Mouse (Mus musculus) hindbrain, embryonic 14.5 days (tissue): ENCODE results near the gene Zdhhc5. TPM values are rescaled to one million over a fixed set of nuclear protein-coding genes. Genes with fewer than 3 reads are reported as not detected.

Source experiments
- ATAC-seq: fragments of 200-750 bp; cut with Nextera tagmentation; 2 replicates; pipeline ENCODE4 v1.8.0; 2017; ENCODE audit warnings: moderate number of reproducible peaks, mild to moderate bottlenecking, moderate TSS enrichment, moderate library complexity; ENCODE audit not compliant: low FRiP score
- DNase-seq: peaks from one replicate; pipeline ENCODE4 v3.0.0-alpha.2; 2015; ENCODE audit warnings: low spot score
- H3K27ac ChIP-seq: fragments of 300-500 bp; sonication (generic); 2 replicates; pipeline ENCODE4 v1.5.1; 2014; ENCODE audit warnings: mild to moderate bottlenecking, moderate library complexity
- H3K27me3 ChIP-seq: fragments of 300-500 bp; sonication (generic); 2 replicates; pipeline ENCODE4 v1.6.1; 2014; ENCODE audit warnings: mild to moderate bottlenecking, low read length, mixed read lengths; ENCODE audit not compliant: control insufficient read depth, insufficient read depth
- H3K36me3 ChIP-seq: fragments of 300-500 bp; sonication (generic); replicated peaks from 2 replicates; pipeline ENCODE4 v1.6.1; 2014; ENCODE audit not compliant: control insufficient read depth, insufficient read depth
- H3K4me1 ChIP-seq: fragments of 300-500 bp; sonication (generic); replicated peaks from 2 replicates; pipeline ENCODE4 v1.6.1; 2014; ENCODE audit warnings: antibody characterized with exemption, low read length, mixed read lengths; ENCODE audit not compliant: control insufficient read depth, insufficient read depth
- H3K4me2 ChIP-seq: fragments of 300-500 bp; sonication (generic); replicated peaks from 2 replicates; pipeline ENCODE4 v1.6.1; 2014; ENCODE audit warnings: mild to moderate bottlenecking, moderate library complexity
- H3K4me3 ChIP-seq: fragments of 300-500 bp; sonication (generic); replicated peaks from 2 replicates; pipeline ENCODE4 v1.5.1; 2014; ENCODE audit warnings: mild to moderate bottlenecking, low read length
- H3K9ac ChIP-seq: fragments of 300-500 bp; sonication (generic); 2 replicates; pipeline ENCODE4 v1.6.1; 2014
- H3K9me3 ChIP-seq: fragments of 300-500 bp; sonication (generic); 2 replicates; pipeline ENCODE4 v1.6.1; 2016; ENCODE audit warnings: low read length; ENCODE audit not compliant: control insufficient read depth
- WGBS: fragments of 180-500 bp; shearing (Covaris S2); extraction: QIAGEN DNeasy Blood & Tissue Kit; methylation state at CpG from one replicate; pipeline ENCODE4 v1.1.7; 2014; 5-methylcytosine and 5-hydroxymethylcytosine counted together
- polyA plus RNA-seq: library from polyadenylated mRNA; unstranded; fragments of >200 nt; fragmentation: Nextera tagmentation; extraction: Ambion mirVana; gene quantifications from 2 replicates; pipeline ENCODE4 v1.2.1, GENCODE M21; 2014

Gene Zdhhc5
- polyA plus RNA-seq, 1 experiment from 2014 or later, result 21.9 TPM

GRCm38 (mm10) chr2:84750115-84750514, 35.1 kb upstream of the Zdhhc5 start:
- Histone ChIP-seq H3K27ac (no peak overlapping the region), H3K4me1 (no peaks in the 10 kb centered on the region), H3K4me3 (no peak overlapping the region), H3K9ac (no peak overlapping the region), H3K27me3 (no peaks in the 10 kb centered on the region), H3K9me3 (no peaks in the 10 kb centered on the region), H3K36me3 (no peaks in the 10 kb centered on the region), H3K4me2 (no peak overlapping the region)
- DNase-seq (peak; percentile 28), ATAC-seq (no peak)
- 72% methylated on average over 6 of the region's 6 CpGs for WGBS

GRCm38 (mm10) chr2:84744126-84744525, 29.1 kb upstream of the Zdhhc5 start:
- 2% methylated on average over 10 of the region's 10 CpGs for WGBS
- H3K9me3 ChIP-seq, result no peaks in the 10 kb centered on the region
- H3K27ac ChIP-seq, result peak overlapping the region; percentile 98
- peaks cover 37% of the 10 kb centered on the region for H3K4me1 ChIP-seq
- peak overlapping the region; percentile 86 for H3K4me2 ChIP-seq
- peak overlapping the region; percentile 89 for H3K4me3 ChIP-seq
- H3K9ac ChIP-seq, result peak overlapping the region; percentile 89
- H3K36me3 ChIP-seq, result 0 out of 2 replicates have a peak, but pooled peaks cover 7% of the 10 kb centered on the region
- no peaks in the 10 kb centered on the region for H3K27me3 ChIP-seq
- DNase-seq, result peak; percentile 33
- peak; percentile 15 for ATAC-seq

- WGBS, result under 1% methylated on average over 25 of the region's 25 CpGs
- Histone ChIP-seq H3K4me2 (peak within 1 kb of the TSS; percentile 86), H3K27ac (peak within 1 kb of the TSS; percentile 98), H3K9me3 (no peaks in the 10 kb centered on the region), H3K4me1 (peaks cover 40% of the 10 kb centered on the region), H3K9ac (peak within 1 kb of the TSS; percentile 89), H3K4me3 (peak within 1 kb of the TSS; percentile 89), H3K36me3 (0 out of 2 replicates have a peak, but pooled peaks cover 7% of the 10 kb centered on the region), H3K27me3 (no peaks in the 10 kb centered on the region)
- peak; percentile 91 for ATAC-seq
- DNase-seq, result peak; percentile 87
These were observed 28.6 kb upstream of the Zdhhc5 start, which contains the start of gene Gm19426 for GRCm38 (mm10) chr2:84743561-84743960. Gene Gm19426, minus strand, starts transcription at chr2:84743655.

- peak; percentile 73 for DNase-seq
- H3K9me3 ChIP-seq, result no peaks in the 10 kb centered on the region
- peak overlapping the region; percentile 89 for H3K4me3 ChIP-seq
- no peaks in the 10 kb centered on the region for H3K27me3 ChIP-seq
- H3K27ac ChIP-seq, result peak overlapping the region; percentile 98
- peak; percentile 82 for ATAC-seq
- H3K4me1 ChIP-seq, result peaks cover 46% of the 10 kb centered on the region
- H3K36me3 ChIP-seq, result 0 out of 2 replicates have a peak, but pooled peaks cover 7% of the 10 kb centered on the region
- H3K4me2 ChIP-seq, result peak overlapping the region; percentile 86
- 1% methylated on average over 24 of the region's 26 CpGs for WGBS
- peak overlapping the region; percentile 89 for H3K9ac ChIP-seq
These were observed 27.7 kb upstream of the Zdhhc5 start for GRCm38 (mm10) chr2:84742451-84743283.

- ATAC-seq (no peak; the same call in 1 of the 2 replicates), DNase-seq (no peak)
- Histone ChIP-seq H3K36me3 (0 out of 2 replicates have a peak, but pooled peaks cover 7% of the 10 kb centered on the region), H3K4me2 (peak overlapping the region; percentile 86), H3K4me1 (peaks cover 54% of the 10 kb centered on the region), H3K27me3 (no peaks in the 10 kb centered on the region), H3K9me3 (no peaks in the 10 kb centered on the region), H3K4me3 (peak overlapping the region; percentile 89), H3K9ac (peak overlapping the region; percentile 89), H3K27ac (peak overlapping the region; percentile 98)
- 2% methylated on average over 5 of the region's 5 CpGs for WGBS
These were observed 27.0 kb upstream of the Zdhhc5 start for GRCm38 (mm10) chr2:84741841-84742450.

- WGBS, result 65% methylated on average over 15 of the region's 15 CpGs
- no peaks in the 10 kb centered on the region for H3K9me3 ChIP-seq
- H3K4me1 ChIP-seq, result peaks cover 65% of the 10 kb centered on the region
- H3K36me3 ChIP-seq, result 0 out of 2 replicates have a peak, but pooled peaks cover 7% of the 10 kb centered on the region
- H3K4me3 ChIP-seq, result no peak overlapping the region
- peak overlapping the region; percentile 86 for H3K4me2 ChIP-seq
- no peaks in the 10 kb centered on the region for H3K27me3 ChIP-seq
- ATAC-seq (no peak), DNase-seq (no peak)
- H3K27ac ChIP-seq, result no peak overlapping the region
- H3K9ac ChIP-seq, result 0 out of 2 replicates have a peak overlapping the region, but pooled peaks have one; percentile 11
These were observed 25.8 kb upstream of the Zdhhc5 start for GRCm38 (mm10) chr2:84740608-84741333.

- Histone ChIP-seq H3K9ac (peak overlapping the region; percentile 7; the same call in 1 of the 2 replicates), H3K27ac (no peak overlapping the region), H3K4me3 (no peak overlapping the region), H3K4me1 (peaks cover 75% of the 10 kb centered on the region), H3K9me3 (no peaks in the 10 kb centered on the region), H3K4me2 (peak overlapping the region; percentile 68), H3K27me3 (no peaks in the 10 kb centered on the region), H3K36me3 (0 out of 2 replicates have a peak, but pooled peaks cover 7% of the 10 kb centered on the region)
- 3% methylated on average over 12 of the region's 12 CpGs for WGBS
- peak; percentile 53 for DNase-seq
- no peak for ATAC-seq
These were observed 23.4 kb upstream of the Zdhhc5 start for GRCm38 (mm10) chr2:84738271-84738911.

- Histone ChIP-seq H3K9ac (peak overlapping the region; percentile 49), H3K36me3 (0 out of 2 replicates have a peak, but pooled peaks cover 7% of the 10 kb centered on the region), H3K4me1 (peaks cover 78% of the 10 kb centered on the region), H3K9me3 (no peaks in the 10 kb centered on the region), H3K4me3 (peak overlapping the region; percentile 23; the same call in 1 of the 2 replicates), H3K27me3 (no peaks in the 10 kb centered on the region), H3K27ac (no peak overlapping the region), H3K4me2 (peak overlapping the region; percentile 68)
- ATAC-seq (no peak), DNase-seq (peak; percentile 41)
- 2% methylated on average over 8 of the region's 8 CpGs for WGBS
These were observed 22.5 kb upstream of the Zdhhc5 start for GRCm38 (mm10) chr2:84737451-84737925.
